Mouse (Mus musculus) adrenal gland, postnatal 36 days (tissue): ENCODE measurements around the gene Arhgap9. TPM values are rescaled to one million over a fixed set of nuclear protein-coding genes. Genes with fewer than 3 reads are reported as not detected.

Source experiments
- DNase-seq, 2 experiments: peaks; one replicate each; pipeline ENCODE4 v3.0.0; 2021; ENCODE audit warnings: mixed read lengths in 1 of 2
- total RNA-seq, 2 experiments: library from RNA; stranded (reverse); gene quantifications; 2 replicates each; pipeline ENCODE4 v1.2.3; 2021

Gene Arhgap9
- total RNA-seq, 2 experiments from 2014 or later, result 1.7 to 2.2 TPM

DNA sequence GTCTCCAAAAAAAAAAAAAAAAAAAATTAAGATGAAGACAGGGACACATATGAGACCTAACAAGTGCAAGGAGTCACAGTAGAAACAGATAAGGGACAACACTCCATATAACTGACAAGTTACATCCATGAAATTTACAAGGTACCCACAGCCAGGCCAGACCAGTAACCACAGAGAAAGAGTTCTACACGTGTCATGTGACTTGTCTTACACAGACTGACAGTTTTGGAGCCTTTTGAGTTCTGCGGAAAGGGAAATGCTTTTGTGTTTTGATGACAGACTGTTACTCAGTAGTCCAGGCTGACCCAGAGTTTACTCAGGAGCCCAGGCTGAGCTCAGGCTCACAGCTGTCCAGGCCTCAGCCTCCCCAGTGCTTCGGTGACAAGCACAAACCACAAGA is 21.3 kb downstream of the Arhgap9 start:
- no peak for DNase-seq

DNA sequence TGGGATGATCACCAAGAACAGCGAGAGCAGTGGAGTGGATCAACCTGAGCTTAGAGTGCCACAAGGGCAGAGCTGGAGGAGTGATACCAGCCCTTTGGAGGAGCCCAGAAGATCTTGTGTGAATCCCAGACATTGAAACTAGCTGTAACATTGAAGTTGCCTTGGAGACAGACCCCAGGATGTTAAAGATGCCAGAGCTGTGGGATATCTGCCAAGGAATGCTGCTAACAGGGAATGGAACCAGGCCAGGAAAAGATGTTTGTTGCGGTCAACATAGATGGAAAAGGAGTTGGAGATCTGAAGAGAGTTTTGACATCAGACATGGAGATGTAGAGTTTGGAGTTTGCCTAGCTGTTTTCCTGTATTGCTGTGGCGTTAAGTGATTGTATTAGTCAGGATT is 24.4 kb downstream of the Arhgap9 start:
- no peak for DNase-seq

DNA sequence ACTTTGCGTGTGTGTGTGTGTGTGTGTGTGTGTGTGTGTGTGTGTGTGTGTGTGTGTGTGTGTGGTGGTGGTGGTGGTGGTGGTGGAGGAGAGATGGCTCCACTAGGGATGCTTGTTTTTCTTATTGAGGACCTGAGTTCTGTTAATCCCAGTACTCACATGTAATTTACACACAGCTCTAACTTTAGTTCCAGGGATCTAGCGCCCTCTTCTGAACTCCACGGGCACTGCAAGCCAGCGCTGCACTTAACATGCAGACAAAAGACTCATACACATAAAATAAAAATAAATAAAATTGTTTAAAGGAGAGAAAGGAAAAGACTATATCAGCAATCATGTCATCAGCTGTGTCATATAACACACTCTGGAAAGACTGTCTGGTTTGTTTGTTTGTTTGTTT is 27.2 kb downstream of the Arhgap9 start:
- DNase-seq, result no peak

DNA sequence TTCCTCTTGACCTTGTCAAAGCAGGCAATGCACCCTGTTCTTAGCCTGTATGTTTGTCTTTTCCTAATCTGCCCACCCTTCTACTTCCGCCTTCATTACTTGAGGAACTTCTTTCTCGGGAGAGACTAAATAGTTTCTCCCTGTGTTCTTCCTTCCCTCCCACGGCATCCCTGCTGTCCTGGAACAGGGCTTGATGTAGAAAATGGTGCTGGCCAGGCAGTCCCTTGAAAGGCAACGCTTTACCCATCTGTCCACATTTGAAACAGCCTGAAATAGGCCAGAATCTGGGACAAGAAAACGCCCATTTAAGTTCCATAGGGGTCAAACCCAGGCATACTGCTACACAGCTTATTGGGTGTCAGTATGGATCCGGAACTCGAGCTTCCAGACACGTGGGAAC is 28.0 kb downstream of the Arhgap9 start:
- no peak for DNase-seq

DNA sequence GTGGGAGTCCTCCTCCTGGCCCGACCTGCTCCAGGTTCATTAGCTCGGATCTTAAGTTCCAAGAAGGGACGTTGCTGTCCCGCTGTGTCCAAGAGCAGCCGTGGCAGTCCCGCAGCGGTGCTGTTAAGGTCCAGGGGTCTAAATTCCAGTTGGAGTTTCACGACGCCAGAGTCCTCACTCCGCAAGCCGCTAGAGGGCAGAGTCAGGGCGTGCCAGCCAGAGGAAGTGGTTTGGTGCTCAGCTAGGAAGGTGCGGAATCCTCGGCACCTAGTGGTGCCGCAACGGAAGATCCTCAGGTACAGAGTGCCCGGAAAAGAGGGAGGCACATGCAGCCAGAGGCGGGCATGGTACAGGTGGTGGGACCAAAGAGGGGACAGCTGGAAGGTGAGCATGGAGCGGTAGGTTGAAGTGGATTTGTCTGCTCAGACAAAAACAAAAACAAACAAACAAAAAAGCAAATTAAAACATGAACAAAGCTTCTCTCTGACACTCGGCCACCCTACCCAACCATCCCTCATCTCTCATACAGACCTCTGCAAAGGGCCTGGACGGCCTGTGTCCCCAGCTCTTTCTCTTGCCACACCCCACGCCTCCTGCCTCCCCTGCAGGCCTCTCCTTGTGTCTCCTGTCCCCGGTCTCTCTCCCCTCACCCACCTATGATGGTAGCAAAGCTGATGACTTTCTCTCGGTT is 29.0 kb downstream of the Arhgap9 start:
- peak; percentile 73 to 74 for DNase-seq

DNA sequence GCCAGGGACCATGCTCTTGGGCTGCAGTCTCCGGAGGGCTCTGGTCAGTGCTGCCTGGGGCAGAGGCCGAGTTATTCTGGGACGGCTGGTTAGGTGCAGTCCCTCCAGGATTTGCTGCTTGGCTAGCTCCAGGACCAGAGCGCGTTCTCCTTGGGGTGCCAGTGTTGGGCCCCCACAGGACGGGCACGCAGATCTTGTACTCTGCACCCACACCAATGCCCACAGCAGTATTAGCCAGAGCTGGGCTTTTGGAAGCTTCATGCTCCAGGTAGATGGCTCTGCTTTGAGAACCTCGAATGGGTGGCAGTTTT is 29.5 kb downstream of the Arhgap9 start:
- no peak for DNase-seq

DNA sequence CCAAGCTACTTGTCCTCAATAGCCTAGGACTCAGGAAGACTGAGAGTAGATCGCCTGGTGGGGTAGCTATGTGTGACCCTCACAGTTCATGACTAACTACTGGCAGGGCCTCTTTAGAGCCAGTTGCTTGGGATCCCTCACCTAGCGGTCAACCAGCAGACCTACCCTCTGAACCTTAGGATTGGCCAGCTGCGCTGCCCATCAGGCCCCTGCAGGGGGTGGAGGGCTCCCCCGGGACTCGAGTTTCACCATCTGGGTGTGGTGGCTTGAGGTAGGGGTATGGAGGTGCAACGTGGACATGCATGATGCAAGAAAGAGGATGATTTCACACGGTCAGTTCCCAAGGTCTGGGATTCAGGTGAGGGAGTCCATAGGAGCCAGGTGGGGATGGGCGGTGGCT is 30.0 kb downstream of the Arhgap9 start:
- DNase-seq, result no peak

DNA sequence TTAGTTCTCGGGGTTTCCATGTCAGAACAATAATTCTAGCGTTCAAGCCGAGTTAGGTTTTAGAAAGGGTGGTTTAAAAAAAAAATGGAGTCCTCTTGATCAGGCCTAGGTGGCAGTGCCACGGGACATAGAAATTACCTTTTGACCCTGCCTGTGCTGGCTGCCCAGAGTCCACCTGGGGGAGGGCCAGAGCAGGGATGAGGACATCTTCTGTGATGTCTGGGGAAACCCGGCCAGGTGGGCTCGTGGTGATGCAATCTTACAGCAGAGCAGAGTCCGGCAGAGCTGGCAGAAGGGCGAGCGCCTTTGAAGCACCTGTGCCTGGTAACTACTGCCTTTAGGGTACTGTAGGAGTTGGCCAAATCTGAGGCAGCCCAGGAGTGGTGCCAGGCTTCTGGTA is 30.4 kb downstream of the Arhgap9 start:
- DNase-seq, result peak in 1 of 2 experiments; percentile 28

DNA sequence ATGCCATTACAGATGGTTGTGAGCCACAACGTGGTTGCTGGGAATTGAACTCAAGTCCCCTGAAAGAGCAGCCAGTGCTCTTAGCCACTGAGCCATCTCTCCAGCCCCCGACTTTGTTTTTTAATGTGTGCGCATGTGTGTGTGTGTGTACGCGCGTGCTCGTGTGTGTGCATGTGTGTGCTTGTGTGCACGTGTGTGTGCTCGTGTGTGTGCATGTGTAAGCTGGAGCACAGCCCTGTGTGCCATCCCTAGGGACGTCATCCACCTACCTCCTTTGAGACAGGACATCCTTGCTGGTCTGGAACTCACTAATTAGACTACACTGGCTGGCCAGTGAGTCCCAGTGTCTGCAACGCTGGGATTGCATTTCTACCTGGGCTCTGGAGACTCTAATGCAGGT is 31.0 kb downstream of the Arhgap9 start:
- no peak for DNase-seq

DNA sequence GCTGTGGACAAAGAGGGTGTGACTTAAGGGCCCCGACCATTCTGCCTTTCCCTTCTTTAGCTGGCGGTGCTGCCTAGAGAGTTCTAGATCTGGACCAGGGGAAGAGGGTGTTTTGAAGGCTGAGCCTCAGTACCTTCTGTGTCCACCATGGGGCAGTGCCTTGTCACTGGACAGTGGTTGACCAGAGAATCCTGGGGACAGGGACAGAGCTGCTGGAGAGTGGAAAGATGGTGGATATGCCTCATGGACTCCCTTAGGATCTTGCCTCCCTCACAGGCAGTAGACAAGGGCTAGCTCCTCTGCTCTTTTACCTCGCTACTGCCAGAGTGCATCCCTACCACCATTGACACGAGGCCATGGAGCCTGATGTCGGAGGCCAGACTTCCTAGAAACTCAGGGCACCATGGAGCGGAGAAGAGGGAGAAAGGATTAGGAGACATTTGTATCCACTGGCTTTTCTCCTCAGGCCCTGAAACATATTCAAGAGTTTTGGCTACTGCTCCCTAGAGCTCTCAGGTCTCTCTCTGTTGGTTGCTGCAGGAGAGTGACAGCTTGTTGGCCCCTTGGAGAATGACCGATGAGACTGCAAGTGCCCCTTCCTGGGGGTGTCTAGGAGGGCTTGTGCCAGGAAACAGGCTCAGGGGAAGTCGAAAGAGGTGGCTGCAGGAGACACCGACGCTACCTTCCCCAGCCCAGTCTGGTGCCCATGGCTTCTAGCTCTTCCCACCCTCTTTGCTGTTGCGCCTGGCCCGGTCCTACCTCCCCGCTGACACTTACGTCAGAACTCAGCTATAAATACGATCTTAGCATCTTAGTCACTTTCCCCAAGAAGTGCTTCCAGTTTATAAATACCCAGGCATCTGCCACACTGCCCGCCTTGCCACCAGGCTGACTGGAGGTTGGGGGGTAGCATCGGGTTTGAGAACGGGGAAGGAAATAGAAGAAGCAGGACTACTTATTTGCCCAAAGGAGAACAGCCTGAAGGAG is 32.4 kb downstream of the Arhgap9 start, which contains the start of gene Inhbe:
TSS of gene Inhbe (minus strand) at position 503 of the 987 bp plus-strand sequence.
- DNase-seq, result peak; percentile 46 to 53

DNA sequence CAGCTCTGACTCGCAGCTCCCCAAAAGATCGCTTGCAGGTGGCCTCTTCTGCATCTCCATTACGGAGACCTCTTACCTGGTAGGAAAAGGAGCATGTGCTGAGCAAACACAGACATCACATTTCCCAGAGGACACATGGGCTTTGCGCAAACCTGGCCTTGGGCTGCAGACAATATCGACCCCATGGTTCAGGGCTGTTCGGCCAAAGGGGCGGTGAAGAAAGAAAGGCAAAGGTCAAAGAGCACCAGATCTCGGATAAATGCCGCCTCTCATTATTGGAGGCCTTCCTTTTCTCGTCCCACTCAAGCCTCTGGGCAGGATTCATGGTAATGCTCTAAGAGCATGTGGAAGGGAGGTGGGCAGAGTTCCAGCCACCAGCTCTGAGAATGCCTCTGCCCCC is 33.6 kb downstream of the Arhgap9 start:
- DNase-seq, result no peak

DNA sequence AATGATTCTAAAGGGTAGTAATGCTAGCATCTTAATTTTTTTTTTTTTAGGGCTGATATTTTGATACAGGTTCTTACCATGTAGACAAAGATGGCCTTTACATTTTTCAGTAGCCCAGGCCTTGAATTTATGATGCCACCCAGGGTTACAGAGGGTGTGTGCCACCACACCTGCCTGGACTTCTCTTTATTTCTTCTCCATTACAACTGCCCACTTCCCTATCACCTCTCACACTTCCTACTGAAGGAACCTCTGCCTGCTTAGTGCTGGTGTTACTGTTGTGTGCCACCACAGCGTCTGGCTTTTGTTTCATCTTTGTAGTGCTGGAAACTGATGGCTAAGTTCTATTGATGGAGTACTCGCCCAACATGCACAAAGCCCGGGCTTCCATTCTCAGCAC is 39.0 kb downstream of the Arhgap9 start:
- DNase-seq, result no peak

DNA sequence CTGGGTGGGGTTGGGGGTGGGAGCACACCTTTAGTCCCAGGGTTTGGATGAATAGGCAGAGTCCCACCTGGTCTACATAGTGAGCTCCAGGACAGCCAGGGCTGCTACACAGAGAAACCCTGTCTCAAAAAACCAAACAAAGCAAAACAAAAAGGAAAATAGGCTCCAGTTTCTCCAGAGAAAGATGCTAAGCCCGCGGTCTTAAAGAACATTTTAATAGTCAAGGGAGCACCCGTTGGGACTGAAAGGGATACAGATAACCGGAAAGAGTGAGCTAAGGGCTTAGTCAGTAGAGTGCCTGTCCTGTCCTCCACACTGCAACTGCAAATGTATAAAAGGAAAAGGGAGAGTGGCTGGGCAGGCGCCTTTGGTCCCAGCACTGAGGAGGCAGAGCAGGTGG is 45.4 kb downstream of the Arhgap9 start:
- DNase-seq, result no peak

DNA sequence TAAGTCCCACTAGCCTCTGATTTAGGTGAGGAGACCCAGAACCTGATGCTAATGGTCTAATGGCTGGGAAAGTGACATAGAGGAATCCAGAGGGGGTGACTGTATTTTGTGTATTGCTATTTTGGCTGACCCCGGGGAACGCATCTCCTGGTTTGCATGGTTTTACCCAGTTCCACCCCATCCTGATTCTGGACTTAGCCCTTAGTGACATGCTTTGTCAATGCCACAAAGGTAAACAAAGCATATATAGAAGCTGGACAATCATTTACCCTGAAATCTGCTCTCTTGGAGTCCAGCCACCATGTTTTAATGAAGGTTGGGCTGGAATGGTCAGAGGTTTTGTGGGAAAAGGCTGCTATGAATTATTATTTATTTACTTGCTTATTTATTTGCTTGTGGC is 46.5 kb downstream of the Arhgap9 start:
- no peak for DNase-seq

DNA sequence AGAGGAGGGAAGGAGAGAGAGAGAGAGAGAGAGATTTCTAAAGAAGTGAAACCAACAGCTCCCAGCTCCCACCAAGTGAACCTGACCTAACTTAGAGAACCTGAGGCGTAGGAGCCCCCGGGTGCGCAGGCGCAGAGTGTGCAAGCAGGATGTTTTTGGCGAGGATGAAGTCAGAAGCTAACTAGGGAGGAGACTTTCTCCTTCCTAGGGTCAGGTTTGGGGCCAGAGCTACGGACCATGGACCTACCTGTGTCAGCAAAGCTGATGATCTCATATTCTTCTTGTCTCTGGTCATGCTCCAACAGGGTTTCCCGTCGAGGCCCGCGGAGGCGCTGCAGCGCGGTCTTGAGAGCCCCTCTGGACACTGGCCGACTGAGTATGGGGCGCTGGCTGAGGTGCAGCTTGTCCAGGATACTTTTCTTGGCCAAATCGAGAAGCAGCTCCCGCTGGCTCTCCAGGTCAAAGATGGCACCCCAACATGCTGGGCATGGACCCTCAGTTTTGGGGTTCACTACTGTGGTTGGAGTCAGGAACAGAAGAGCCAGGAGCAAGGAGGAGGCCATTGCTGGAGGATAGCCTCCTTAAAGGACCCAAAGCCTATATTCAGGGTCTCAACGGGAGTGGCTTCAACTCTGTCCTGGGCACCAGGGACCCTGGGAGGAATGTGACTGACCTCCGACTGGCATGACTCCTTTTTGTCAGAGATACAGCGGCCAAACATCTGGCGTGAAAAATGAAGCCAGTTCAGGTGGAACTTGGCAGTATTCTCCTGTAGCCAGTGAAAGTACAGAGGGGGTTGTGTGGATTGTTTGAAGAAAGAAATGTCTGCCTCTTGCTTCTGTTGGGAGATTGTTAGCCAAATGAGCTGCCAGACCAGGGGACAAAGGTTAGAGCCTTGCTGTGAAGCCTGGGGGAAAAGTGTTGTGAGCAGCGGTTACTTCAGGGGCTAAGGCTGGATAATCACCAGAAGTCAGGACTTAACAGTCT is 48.4 kb downstream of the Arhgap9 start, which contains the start of gene Inhbc:
TSS of gene Inhbc (minus strand) at position 598 of the 987 bp plus-strand sequence.
- no peak for DNase-seq

DNA sequence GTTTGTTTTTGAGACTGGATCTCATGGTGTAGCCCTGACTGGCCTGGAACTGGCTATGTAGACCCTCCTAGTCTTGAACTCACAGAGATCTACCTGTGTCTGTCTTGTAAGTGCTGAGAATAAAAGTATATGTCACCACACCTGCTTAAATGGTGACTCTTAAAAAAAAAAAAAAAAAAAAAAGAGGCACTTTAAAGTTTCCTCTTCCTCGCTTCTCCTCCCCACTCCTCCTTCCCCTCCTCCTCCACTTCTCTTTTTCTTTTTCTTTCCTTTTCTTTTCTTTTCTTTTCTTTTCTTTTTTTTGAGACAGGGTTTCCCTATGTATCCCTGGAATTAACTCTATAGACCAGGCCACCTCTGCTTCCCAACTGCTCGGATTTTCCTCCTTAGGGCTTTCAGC is 49.3 kb downstream of the Arhgap9 start:
- DNase-seq, result no peak

DNA sequence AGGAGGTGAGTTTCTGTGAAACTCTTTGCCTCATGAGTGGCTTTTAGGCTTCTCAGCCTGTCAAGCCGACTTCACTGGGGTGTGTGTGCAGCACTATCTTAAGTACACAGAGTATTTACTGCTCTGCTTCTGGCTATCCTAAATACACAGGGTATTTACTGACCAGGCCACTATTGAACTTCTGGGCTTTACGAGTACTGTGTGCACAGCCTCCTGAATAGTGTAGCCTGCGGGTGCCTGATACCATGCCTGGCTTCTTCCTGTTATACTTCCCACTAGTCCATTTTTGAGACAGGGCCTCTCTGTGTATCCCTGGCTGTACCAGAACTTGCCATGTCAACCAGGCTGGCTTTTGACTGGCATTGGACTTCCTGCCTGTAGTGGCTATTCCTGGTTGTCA is 55.9 kb downstream of the Arhgap9 start:
- no peak for DNase-seq

Other genes starting within 250 kb of the Arhgap9 start
- gene Agap2, start 246.7 kb upstream of the Arhgap9 start, total RNA-seq, result 1 to 10 TPM; 2.2 to 3.4 TPM
- 100 to 1,000 TPM; 120 to 138 TPM for gene Os9, start 200.8 kb upstream of the Arhgap9 start, total RNA-seq
- 1 to 10 TPM; 6.3 to 6.8 TPM for gene B4galnt1, start 156.7 kb upstream of the Arhgap9 start, total RNA-seq
- gene Slc26a10, start 141.3 kb upstream of the Arhgap9 start, total RNA-seq, result 1 to 10 TPM in 1 of 2 experiments, under 1 TPM in 1; 0.89 to 1.1 TPM
- gene Arhgef25, start 131.9 kb upstream of the Arhgap9 start, total RNA-seq, result 10 to 100 TPM; 19.0 to 21.6 TPM
- 10 to 100 TPM; 52.4 to 71.7 TPM for gene Dtx3, start 126.2 kb upstream of the Arhgap9 start, total RNA-seq
- 10 to 100 TPM; 39.2 to 48.1 TPM for gene Pip4k2c, start 110.4 kb upstream of the Arhgap9 start, total RNA-seq
- gene Kif5a, start 58.6 kb upstream of the Arhgap9 start, total RNA-seq, result 1 to 10 TPM; 6.3 to 7.5 TPM
- 100 to 1,000 TPM; 148 to 190 TPM for gene Dctn2, start 55.6 kb upstream of the Arhgap9 start, total RNA-seq
- 10 to 100 TPM; 42.0 to 45.2 TPM for gene Mbd6, start 32.9 kb upstream of the Arhgap9 start, total RNA-seq
- gene Mars, start 10.2 kb upstream of the Arhgap9 start, total RNA-seq, result 100 to 1,000 TPM; 102 to 123 TPM
- gene Gli1, start 20.0 kb downstream of the Arhgap9 start, total RNA-seq, result 1 to 10 TPM; 2.7 to 4.2 TPM
- gene Inhbe, start 32.4 kb downstream of the Arhgap9 start, total RNA-seq, result not detected
- not detected for gene Inhbc, start 48.5 kb downstream of the Arhgap9 start, total RNA-seq
- gene R3hdm2, start 58.4 kb downstream of the Arhgap9 start, total RNA-seq, result 100 to 1,000 TPM; 115 to 126 TPM
- 1 to 10 TPM; 2.2 to 3.4 TPM for gene Stac3, start 179.7 kb downstream of the Arhgap9 start, total RNA-seq
- gene Ndufa4l2, start 193.0 kb downstream of the Arhgap9 start, total RNA-seq, result 10 to 100 TPM; 29.7 to 45.6 TPM
- 10 to 100 TPM; 46.8 to 47.1 TPM for gene Shmt2, start 200.5 kb downstream of the Arhgap9 start, total RNA-seq
- gene Nxph4, start 212.6 kb downstream of the Arhgap9 start, total RNA-seq, result 1 to 10 TPM; 5.0 to 6.3 TPM